Mouse (Mus musculus) neural tube, embryonic 10.5 days (tissue): ENCODE measurements around the gene Tor4a.

ENCODE experiments used
- DNase-seq: peaks from one replicate; pipeline ENCODE4 v3.0.0-alpha.2; 2017; ENCODE audit warnings: low spot score; ENCODE audit errors: extremely low spot score

Tor4a gene

GRCm38 (mm10) chr2:25193330-25193770, 3.3 kb downstream of the Tor4a start:
- peak; percentile 82 for DNase-seq

GRCm38 (mm10) chr2:25187841-25188240, 8.8 kb downstream of the Tor4a start:
- DNase-seq, result no peak

GRCm38 (mm10) chr2:25186575-25186930, 10.1 kb downstream of the Tor4a start:
- no peak for DNase-seq

- peak; percentile 90 for DNase-seq
Observed at GRCm38 (mm10) chr2:25185625-25186574, 10.8 kb downstream of the Tor4a start.

GRCm38 (mm10) chr2:25184496-25184895, 12.2 kb downstream of the Tor4a start:
- DNase-seq, result no peak

- DNase-seq, result no peak
Observed at GRCm38 (mm10) chr2:25183336-25183735, 13.3 kb downstream of the Tor4a start.

GRCm38 (mm10) chr2:25182664-25183063, 14.0 kb downstream of the Tor4a start:
- DNase-seq, result no peak

- peak; percentile 49 for DNase-seq
Observed at GRCm38 (mm10) chr2:25181891-25182397, 14.7 kb downstream of the Tor4a start.

- peak; percentile 78 for DNase-seq
Observed at GRCm38 (mm10) chr2:25180973-25181890, 15.5 kb downstream of the Tor4a start.

- peak; percentile 95 for DNase-seq
Observed at GRCm38 (mm10) chr2:25180478-25180903, 16.2 kb downstream of the Tor4a start, which contains the start of gene Nrarp. TSS of gene Nrarp (plus strand) at chr2:25180758.

- no peak for DNase-seq
Observed at GRCm38 (mm10) chr2:25179566-25180217, 17.0 kb downstream of the Tor4a start.

- no peak for DNase-seq
Observed at GRCm38 (mm10) chr2:25178285-25178972, 18.3 kb downstream of the Tor4a start.

GRCm38 (mm10) chr2:25177685-25178084, 19.0 kb downstream of the Tor4a start:
- DNase-seq, result peak; percentile 54

GRCm38 (mm10) chr2:25177076-25177475, 19.6 kb downstream of the Tor4a start:
- DNase-seq, result no peak

- DNase-seq, result no peak
Observed at GRCm38 (mm10) chr2:25176573-25176972, 20.1 kb downstream of the Tor4a start.

GRCm38 (mm10) chr2:25175690-25176078, 21.0 kb downstream of the Tor4a start:
- peak; percentile 8 for DNase-seq

- DNase-seq, result no peak
Observed at GRCm38 (mm10) chr2:25174866-25175689, 21.6 kb downstream of the Tor4a start.

GRCm38 (mm10) chr2:25173821-25174220, 22.9 kb downstream of the Tor4a start:
- no peak for DNase-seq

GRCm38 (mm10) chr2:25172629-25173028, 24.1 kb downstream of the Tor4a start:
- no peak for DNase-seq

- DNase-seq, result no peak
Observed at GRCm38 (mm10) chr2:25171769-25172153, 24.9 kb downstream of the Tor4a start.
